Mouse (Mus musculus) megakaryocyte progenitor cell, adult 5-6 weeks (primary cell): ENCODE measurements around the gene Samd1. TPM values are rescaled to one million over a fixed set of nuclear protein-coding genes. Genes with fewer than 3 reads are reported as not detected.

Source experiments
- ATAC-seq: replicated peaks from 2 replicates; pipeline ENCODE4 v1.8.0; 2016; ENCODE audit warnings: mild to moderate bottlenecking, moderate TSS enrichment, inconsistent platforms; ENCODE audit not compliant: poor library complexity
- total RNA-seq, 2 experiments: library from RNA; stranded (forward) in 1 of 2; stranded (reverse) in 1 of 2; fragments of 157-497, 149-512 nt in 1 of 2; fragments of 200-1000 nt in 1 of 2; gene quantifications; 2 replicates each; pipeline versions ENCODE4 v1.2.3 to v1.2.4; 2015 to 2017

Samd1 gene
- total RNA-seq (2015) (54.3 and 64.6 TPM in 2 replicates), total RNA-seq (2017) (45.7 and 57.0 TPM in 2 replicates)

DNA sequence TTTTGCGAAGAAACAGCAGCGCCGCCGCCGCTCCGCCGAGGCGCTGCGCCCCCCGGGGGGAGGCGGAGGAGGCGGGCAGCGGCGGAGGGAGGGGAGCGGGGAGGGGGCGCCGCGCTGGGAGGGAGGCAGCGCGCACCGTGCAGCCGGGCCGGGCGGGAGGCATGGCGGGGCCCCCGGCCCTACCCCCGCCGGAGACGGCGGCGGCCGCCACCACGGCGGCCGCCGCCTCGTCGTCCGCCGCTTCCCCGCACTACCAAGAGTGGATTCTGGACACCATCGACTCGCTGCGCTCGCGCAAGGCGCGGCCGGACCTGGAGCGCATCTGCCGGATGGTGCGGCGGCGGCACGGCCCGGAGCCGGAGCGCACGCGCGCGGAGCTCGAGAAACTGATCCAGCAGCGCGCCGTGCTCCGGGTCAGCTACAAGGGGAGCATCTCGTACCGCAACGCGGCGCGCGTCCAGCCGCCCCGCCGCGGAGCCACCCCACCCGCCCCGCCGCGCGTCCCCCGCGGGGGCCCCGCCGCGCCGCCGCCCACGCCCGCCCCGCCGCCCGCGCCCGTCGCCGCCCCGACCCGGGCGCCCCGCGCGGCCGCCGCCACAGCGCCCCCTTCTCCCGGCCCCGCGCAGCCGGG lies at the start of gene Samd1:
Gene Samd1 (plus strand): TSS at position 162 of the 631 bp plus-strand sequence.
- no peak for ATAC-seq

DNA sequence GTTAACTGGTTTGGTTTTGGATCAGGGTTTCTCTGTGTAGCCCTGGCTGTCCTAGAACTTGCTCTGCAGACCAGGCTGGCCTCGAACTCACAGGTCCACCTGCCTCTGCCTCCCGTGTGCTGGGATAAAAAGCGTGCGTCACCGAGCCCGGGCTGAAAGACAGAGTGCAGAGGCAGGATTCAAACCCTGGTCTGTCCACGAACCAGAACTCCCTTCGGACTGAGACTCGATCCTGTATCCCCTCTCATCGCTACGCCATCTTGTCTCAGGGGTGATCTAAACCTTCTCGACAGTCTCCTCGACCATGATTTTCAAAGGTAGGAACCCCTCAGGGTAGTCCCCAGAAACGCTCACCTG lies 42.7 kb upstream of the Samd1 start:
- ATAC-seq = 0 out of 2 replicates have a peak, but pooled peaks have one; percentile 0

DNA sequence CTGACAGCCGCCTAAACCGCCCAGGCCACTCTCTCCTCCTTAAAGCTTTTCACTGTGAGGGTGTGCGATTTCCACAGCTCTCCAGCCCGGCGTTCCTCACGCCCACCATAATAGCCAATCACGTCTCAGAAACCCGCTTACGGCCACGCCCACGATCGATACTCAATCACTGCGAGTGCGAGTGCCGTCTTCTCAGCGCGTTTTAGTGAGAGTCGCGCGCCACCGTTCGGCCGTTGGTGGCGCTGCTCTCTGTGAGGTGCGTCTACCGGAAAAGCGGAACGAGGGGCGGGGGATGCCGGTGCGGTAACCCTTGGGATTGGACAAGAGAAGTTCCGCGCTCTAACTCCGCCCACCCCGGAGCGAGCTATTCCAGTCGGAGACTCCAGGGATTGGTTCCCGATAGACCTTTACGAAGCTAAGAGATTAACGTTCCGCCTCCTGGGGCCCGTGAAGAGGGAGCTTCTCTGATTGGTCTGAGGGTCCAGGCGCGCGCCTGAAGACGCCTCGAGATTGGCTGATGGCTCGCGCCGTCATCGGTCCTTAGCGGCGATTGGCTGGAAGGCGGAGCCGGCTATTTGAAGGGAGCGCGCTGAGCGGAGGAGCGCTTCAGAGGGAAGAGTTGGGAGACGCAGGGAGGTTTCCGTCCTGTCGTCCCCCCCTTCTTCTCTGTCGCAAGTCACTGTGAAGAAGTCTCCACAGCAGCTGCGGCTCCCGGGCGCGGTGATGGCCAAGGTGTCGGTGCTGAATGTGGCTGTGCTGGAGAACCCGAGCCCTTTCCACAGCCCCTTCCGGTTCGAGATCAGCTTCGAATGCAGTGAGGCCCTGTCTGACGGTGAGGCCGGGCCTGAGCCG lies 42.1 kb upstream of the Samd1 start, which contains the start of the genes Gm10644 and Asf1b:
Gene Gm10644 (minus strand): TSS at position 100 of the 852 bp plus-strand sequence.
Gene Asf1b (plus strand): TSS at position 402 of the 852 bp plus-strand sequence.
- ATAC-seq = peak; percentile 88

DNA sequence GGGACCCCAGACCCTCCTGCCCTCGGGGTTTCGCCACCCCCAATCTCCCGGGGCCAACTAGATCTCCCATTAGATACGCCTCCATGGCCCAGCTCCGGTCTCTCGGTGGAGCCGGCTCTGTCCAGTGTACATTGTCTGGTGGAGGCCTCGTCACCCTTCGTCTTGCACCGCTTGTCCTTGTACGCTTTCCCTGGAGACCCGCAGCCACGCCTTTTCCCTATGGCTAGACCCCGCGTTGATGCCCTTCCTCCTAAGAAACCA lies 41.6 kb upstream of the Samd1 start:
- no peak for ATAC-seq

DNA sequence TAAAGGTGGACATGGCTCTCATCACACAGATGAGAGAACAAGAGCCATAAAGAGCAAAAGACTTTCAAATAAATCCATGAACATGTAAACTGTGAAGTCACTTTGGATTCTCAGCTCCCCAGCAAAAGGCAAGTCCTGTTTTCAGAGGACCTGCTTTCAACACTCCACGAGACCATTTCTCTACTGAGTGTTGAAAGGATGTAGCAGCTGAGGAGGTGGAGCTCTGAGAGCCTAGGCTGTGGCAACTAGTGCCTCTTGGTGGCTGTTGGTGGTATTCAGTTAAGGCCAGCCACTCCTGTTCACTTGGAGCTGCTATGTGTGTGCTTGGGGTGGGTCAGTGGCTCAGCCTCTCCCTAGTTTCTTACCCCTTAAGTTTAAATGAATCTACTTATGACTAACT lies 40.7 kb upstream of the Samd1 start:
- peak; percentile 60 for ATAC-seq

DNA sequence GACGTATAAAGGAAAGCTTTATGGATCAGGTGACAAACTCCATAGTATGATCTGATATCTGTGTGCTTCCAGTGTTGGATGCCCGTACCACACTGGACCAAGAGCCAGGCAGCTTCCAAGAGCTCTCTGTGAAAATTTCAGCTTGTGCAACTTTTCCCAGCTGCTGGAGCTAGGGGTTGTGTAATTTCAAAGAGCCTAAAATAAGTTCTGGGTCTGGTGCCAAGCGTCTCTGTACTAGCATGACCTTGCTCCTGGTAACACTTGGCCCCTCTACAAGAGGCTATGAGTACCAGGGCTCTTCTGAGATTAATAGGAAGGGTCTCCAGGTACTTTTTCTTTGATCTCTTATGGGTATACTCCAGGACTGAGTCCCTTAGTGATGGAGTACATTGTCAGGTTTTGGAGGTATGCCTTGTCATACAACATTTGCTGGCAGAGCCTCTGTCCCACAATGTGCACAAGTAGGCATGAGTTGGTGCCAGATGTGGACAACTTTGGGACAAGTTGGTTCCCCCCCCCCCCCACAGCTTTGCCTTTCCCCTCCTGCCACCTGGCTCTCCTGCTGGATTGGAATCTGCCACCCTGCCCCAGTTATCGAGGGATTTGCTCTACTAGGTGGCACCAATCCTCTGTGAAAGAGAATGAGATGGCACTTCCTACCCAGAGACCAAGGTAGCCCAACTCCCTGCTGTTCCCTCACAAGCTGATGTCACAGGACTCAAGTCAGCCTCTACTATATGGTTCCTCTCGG lies 33.3 kb upstream of the Samd1 start:
- no peak for ATAC-seq

DNA sequence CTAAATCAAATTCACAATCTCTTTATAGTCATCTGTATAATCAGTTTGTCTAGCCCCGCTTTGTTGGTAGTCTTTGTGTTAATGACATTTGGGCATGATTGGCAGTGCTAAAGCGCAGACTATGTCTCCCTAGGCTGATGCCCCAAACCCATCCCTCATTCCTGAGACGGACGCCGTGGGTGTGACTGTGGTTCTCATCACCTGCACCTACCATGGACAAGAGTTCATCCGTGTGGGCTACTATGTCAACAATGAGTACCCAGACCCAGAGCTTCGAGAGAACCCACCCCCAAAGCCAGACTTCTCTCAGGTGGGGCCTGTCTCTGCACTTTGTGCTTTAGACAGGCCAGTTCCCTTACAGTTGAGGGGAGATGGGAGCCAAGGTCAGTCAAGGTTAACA lies 29.8 kb upstream of the Samd1 start:
- ATAC-seq = no peak

DNA sequence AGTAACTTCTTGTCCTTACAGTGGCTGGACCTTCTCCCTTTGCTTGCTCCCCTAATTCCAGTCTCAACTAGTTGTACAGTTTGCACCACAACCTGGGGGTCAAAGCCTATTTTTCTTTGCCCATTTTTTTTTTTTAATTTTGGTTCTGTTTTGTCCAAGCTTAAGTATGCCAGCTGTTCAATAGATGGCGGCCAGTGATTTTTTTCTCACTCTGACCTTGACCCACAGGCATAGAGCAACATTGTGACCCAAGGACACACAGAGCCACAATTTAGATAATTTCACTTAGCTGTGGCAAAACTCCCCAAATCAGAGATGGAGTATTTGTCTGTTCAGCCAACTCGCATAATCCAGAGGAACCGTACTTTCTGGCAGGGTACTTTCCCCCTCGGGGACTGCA lies 26.4 kb upstream of the Samd1 start:
- ATAC-seq = no peak

DNA sequence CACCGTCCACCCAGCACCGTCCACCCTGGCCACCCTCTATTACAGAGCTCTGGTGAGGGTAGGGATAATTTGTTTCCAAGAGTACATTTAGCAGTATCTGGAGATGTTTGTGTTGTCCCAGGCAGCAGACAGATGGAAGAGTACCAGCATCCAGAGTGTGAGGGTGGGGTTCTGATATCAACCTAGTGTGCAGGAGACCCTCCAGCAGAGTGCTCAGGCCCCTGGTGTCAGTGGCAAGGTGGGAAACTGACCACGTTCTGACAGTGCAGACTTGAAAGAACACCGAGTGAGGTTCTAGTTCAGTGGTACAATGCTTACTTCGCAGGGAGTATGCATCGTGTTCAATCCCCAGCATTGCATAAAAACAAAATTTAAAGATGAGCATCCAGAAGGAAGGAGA lies 25.8 kb upstream of the Samd1 start:
- ATAC-seq = no peak

DNA sequence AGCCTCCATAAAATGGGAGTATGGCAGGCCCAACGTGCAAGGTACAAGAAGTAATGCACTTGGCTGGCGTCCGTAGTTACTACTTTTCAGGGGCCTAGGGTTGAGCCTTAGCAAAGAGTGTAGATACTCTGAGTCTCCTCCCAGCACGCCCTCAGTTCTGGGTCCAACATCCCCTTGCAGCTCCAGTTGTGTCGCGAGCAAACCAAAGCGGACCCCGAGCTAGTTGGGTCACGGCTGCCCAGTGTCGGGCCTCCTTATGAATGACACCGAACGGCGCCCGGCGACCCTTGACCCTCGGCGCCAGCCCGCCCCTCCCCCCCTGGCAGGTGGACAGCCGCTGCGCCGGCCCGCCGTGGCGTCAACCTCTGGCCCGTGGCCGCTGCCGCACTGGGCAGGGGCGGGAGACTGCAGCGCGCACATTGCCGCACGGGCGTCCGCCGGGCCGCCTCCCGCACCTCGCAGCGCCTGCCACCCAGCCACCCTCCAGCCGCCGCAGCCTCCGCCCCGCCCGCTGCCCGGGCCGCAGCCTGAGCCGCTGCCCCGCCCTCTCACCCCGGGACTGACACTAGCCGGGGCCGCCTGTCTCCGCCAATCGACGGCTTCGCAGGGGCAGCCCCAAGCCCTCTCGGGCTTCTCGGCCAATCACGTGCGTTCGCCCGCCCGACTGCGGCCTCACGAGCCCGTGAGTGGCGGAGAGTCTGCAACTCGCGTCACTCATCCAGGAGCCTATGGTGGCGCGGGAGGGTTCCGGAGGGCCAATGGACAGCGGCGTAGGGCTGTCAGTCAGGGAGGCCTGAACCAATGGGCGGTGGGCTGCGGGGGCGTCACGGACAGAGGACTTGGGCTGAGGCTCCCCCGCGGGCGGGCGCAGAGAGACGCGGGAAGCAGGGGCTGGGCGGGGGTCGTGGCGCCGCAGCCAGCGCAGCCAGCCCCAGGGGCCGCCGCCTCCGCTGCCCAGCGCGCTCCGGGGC lies 25.0 kb upstream of the Samd1 start, which contains the start of gene Prkaca:
Gene Prkaca (plus strand): TSS at position 844 of the 971 bp plus-strand sequence.
- ATAC-seq = peak; percentile 97

DNA sequence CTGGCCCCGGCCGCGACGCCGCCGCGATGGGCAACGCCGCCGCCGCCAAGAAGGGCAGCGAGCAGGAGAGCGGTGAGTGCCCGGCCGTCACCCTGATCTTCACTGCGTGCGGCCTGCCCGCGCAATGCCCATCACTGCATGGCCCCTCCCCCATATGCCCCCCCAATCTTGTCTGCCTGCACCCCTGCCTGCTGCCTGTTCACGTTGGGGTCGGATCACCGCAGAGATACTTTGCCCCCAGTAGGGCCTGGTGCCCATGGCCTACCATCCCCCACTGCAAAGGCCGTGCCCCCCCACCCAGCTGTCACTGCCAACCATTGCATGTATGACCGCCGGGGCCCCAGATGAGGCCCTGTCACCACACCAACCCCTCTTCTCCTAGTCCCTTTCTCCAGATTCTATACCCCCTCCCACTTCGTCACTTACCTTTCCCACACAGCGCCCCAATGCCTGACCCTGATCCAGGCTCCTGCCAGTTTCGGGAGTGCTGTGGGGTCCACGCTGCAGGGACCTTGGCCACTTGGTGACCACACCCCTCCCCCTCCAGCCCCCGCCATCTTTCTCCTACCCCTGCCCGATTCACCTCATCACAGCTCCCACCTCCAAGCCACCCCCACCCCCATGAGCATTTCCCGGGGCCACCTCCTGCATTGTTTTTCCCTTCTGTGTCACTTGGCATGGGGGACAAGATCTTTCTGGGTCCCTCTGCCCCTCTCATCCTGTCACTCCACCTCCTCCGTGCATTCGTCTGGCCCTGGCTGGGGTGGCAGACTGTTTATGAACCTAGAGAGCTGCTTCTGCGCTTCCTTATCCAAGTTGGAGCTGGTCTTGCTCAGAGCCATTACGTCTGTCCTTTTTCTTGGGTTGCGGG lies 24.1 kb upstream of the Samd1 start:
- no peak for ATAC-seq

DNA sequence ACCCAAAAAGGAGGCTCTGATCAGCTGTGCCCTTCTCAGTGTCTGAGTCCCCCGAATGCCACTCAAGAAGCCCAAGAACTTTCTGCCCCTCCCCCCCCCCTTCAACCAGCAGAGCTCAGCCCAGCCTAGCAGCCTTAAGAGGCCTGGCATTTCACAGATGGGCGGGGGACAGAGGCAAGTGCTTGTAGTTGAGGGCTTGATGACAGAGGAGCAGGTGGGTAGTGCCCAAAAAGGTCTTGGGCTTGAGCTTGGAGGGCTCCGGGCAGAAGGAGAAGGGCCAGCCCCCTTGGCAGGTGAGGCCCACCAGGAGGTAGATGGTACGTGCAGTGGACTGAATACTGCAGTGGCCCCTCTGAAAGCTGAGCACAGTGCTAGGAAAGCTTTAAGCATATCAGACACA lies 23.0 kb upstream of the Samd1 start:
- no peak for ATAC-seq

DNA sequence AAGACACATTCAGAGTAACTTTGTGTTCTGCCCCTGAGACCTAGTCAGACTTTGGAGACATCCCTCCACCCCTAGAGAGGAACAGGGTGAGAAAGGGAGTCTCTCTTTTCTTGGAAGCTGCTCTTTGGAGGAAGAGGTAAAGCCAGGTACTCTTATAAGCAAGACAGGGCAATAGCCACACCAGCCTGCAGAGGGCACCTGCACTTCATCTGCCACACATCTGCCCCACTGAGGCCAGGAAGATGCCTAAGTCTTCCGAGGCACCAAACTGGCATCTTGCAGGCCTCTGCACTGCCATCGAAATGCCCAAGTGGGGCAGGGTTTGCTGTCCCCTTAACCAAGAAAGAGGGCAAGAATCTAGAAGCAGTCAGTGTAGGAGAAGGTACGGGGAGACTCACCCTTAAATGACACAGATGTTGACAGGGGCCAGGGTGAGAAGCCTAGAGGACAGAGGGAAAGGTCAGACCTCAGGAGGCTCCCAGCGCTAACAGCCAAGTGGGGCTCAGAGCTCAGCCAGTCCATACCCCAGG lies 21.3 kb upstream of the Samd1 start:
- ATAC-seq = no peak

DNA sequence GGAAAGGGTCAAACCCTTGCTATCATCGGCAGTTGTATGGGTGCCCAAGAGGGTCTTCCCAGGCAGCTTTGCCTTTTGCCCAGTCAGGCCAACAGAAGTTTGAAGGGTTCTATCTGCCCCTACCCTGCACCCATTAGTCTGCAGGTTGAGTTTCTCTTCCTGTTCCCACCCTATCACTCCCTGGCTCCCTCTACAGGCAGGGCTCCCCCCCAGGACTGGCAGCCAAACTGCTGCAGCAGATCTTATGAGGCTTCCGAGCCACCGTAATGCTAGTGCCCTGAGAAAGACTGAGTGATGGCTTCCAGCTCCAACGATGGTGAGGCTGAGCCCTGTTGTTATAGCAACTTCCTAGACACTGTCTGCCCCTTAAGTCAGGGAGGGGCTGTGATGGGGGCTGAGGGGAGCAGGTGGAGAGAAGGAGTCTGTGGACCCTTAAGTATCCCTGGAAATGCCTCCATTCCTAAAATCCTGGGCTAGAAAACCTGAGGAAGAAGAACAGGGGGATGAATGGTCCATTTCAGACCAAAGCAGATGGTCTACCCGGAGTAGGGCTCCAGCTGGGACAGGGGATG lies 20.6 kb upstream of the Samd1 start:
- no peak for ATAC-seq

DNA sequence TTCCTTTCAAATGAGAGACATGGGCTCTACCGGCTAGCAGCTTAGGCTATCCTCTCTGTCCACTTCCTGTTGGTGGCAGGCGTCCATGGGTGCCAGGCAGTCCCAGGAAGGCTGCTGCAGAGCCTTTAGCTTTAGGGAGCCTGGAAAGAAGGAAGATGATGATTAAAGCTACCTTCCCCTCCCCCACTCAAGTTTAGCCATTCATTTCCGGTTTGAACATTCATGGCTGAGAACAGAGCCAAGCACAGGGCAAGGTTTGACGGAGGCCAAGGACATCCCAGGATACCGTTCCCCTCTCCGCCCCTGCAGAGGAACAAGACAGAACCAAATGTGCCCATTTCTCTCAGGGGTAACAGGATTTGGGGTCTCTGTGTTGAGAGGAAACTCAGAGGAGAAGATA lies 19.8 kb upstream of the Samd1 start:
- ATAC-seq = no peak

DNA sequence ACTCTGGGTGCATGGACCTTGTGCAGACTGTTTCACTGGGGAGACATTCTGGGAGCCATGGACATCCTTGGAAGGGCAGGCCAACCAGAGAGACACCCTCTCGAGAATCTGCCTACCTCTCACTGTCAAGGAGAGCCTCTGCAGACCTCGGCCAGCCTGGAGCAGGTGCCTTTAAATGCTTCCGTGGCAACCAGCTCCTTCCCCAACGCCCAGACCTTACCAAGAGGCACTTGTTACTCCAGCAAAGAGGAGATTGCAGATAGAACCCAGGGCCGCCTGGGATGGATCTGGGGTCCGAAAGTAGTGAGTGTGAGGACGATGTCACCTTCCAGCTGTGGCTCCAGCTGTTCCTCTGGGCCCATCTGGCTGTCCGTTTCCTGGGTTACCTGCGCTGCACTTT lies 19.3 kb upstream of the Samd1 start:
- ATAC-seq = no peak

DNA sequence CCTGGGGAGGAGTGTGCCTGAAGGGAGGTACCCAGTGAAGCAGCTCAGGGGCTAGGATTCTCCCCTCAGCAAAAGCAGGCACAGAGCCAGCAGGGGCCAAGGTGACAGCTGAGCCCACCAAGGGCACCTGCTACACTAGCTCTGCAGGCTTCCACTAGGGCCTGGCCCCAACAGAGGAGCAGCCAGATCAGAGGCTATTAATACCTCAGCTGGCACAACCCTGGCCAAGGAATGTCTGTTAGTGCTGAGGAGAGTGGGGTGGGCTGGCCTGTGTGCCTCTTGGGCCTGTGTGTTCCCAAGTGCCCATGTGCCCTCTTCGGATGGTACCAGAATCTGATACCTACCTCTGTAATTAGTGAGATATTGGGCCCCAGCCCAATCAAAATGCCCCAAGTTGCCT lies 17.2 kb upstream of the Samd1 start:
- no peak for ATAC-seq

DNA sequence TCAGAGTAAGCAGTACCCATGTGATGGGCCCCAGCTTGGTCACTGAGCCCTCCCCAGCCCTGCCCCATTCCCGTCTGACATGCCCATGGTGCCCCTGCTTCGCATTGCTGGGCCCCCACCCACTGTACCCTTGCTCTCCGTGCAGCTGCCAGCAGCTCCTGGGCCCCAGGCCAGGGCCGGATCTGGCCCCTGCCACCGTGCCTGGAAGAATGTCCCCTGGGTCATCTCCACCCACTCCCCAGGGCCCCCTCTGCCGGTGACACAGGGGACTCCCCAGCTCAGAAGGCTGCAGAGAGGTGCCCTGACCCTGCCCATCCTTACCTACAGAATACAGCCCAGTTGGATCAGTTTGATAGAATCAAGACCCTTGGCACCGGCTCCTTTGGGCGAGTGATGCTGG lies 16.6 kb upstream of the Samd1 start:
- no peak for ATAC-seq

DNA sequence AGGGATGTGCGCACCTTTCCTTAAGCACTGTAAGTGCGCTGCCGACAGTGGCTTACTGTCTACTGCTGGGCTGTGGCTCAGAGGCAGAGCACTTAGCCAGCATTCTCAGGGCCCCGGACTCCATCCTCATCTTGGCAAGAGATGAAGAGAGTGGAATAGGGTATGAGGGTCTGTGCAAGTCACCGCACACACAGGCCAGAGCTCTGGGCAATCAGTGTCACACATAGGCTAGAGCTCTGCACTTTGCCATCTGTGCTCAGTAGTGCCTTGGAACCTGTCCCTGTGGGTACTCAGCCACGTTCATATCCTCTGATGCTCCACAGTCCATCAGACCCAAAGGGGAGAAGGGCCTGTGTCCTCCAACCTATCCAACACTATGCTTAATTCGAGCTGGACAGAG lies 15.9 kb upstream of the Samd1 start:
- ATAC-seq = no peak
